Mouse (Mus musculus) liver, embryonic 14.5 days (tissue): ENCODE measurements around the gene Gorab.

Source experiments
- CTCF ChIP-seq: IDR thresholded peaks from 2 replicates; pipeline ENCODE4 v1.5.1; 2016; ENCODE audit warnings: antibody characterized with exemption, low read depth, control low read depth
- EP300 ChIP-seq: IDR thresholded peaks from 2 replicates; pipeline ENCODE4 v1.6.1; 2016; ENCODE audit warnings: antibody characterized with exemption, low read depth

DNA sequence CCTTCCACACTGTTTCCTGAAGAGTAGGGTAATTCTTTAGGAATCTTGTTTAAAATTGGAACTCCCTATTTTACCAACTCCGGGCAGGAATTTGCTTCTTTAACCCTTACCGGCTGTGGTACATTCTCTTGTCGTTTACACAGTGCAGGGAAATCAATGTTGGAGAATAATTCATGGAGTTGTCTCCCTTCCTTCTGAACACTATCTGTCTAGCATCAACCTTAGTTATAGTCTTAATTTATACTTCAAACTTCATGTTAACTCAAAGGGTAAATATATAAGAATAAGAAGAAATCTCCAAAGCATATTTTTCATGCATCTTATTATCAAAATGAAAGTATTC is 64.3 kb downstream of the Gorab start:
- TF ChIP-seq CTCF, result no peak
- TF ChIP-seq EP300, result no peak
